Mouse (Mus musculus) embryonic facial prominence, embryonic 13.5 days (tissue): ENCODE results near the gene Coq2. TPM values are rescaled to one million over a fixed set of nuclear protein-coding genes. Genes with fewer than 3 reads are reported as not detected.

Source experiments
- ATAC-seq: fragments of 200-750 bp; cut with Nextera tagmentation; 2 replicates; pipeline ENCODE4 v1.8.0; 2017; ENCODE audit warnings: low read depth; ENCODE audit not compliant: insufficient number of reproducible peaks, insufficient read depth, low FRiP score, low TSS enrichment
- H3K27ac ChIP-seq: fragments of 300-500 bp; sonication (generic); 2 replicates; pipeline ENCODE4 v1.5.1; 2015; ENCODE audit warnings: moderate library complexity, mild to moderate bottlenecking, inconsistent platforms
- H3K27me3 ChIP-seq: fragments of 300-500 bp; sonication (generic); 2 replicates; pipeline ENCODE4 v1.6.1; 2015; ENCODE audit warnings: mild to moderate bottlenecking, inconsistent platforms
- H3K36me3 ChIP-seq: fragments of 300-500 bp; sonication (generic); 2 replicates; pipeline ENCODE4 v1.6.1; 2015; ENCODE audit warnings: mild to moderate bottlenecking, inconsistent platforms
- H3K4me1 ChIP-seq: fragments of 300-500 bp; sonication (generic); 2 replicates; pipeline ENCODE4 v1.6.1; 2015; ENCODE audit warnings: inconsistent platforms
- H3K4me2 ChIP-seq: fragments of 300-500 bp; sonication (generic); 2 replicates; pipeline ENCODE4 v1.6.1; 2015; ENCODE audit warnings: moderate library complexity, mild to moderate bottlenecking, inconsistent platforms
- H3K4me3 ChIP-seq: fragments of 300-500 bp; sonication (generic); 2 replicates; pipeline ENCODE4 v1.5.1; 2015; ENCODE audit warnings: mild to moderate bottlenecking, inconsistent platforms
- H3K9ac ChIP-seq: fragments of 300-500 bp; sonication (generic); 2 replicates; pipeline ENCODE4 v1.6.1; 2015; ENCODE audit warnings: mild to moderate bottlenecking, inconsistent platforms
- H3K9me3 ChIP-seq: fragments of 300-500 bp; sonication (generic); 2 replicates; pipeline ENCODE4 v1.6.1; 2016; ENCODE audit warnings: inconsistent platforms
- WGBS: fragments of 180-500 bp; shearing (Covaris S2); methylation state at CpG from one replicate; pipeline ENCODE4 v1.1.7; 2015; ENCODE audit warnings: mixed read lengths; 5-methylcytosine and 5-hydroxymethylcytosine counted together
- polyA plus RNA-seq: library from polyadenylated mRNA; unstranded; fragments of >200 nt; fragmentation: Nextera tagmentation; extraction: Ambion mirVana; gene quantifications from 2 replicates; pipeline ENCODE4 v1.2.1, GENCODE M21; 2015

Gene Coq2
- polyA plus RNA-seq, 1 experiment from 2014 or later: 57.2 TPM

DNA sequence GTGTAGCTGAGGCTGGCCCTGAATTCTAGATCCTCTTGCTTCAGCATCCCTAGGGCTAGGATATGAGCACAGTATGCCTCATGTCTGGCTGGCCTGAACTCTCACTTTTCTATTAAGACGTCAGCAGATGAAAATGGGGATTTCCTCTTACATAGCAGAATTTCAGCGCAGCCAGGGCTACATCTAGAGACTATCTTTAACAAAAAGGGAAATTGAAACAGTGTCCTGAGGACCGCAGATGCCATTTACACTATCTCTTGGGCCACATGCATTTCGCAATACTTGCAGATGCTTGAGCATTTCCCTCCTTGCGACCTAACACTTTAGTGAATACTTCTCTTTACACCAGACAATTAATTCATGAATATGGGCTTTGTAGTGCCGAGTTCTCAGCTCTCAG is 18.6 kb downstream of the Coq2 start:
- no peak for ATAC-seq
- no peaks in the 10 kb centered on the region for H3K4me1 ChIP-seq
- H3K27me3 ChIP-seq: no peaks in the 10 kb centered on the region
- no peak overlapping the region for H3K4me2 ChIP-seq
- H3K36me3 ChIP-seq: peaks cover 73% of the 10 kb centered on the region
- no peaks in the 10 kb centered on the region for H3K9me3 ChIP-seq
- WGBS: 84% methylated on average over 6 of the region's 6 CpGs
- no peak overlapping the region for H3K4me3 ChIP-seq
- no peak overlapping the region for H3K9ac ChIP-seq
- no peak overlapping the region for H3K27ac ChIP-seq

GRCm38 (mm10) chr5:100652327-100652726 is 22.6 kb downstream of the Coq2 start:
- Histone ChIP-seq H3K4me3 (no peak overlapping the region), H3K4me2 (no peak overlapping the region), H3K27ac (no peak overlapping the region), H3K27me3 (no peaks in the 10 kb centered on the region), H3K9me3 (no peaks in the 10 kb centered on the region), H3K4me1 (no peaks in the 10 kb centered on the region), H3K36me3 (peaks cover 38% of the 10 kb centered on the region), H3K9ac (no peak overlapping the region)
- no peak for ATAC-seq
- 83% methylated on average over 9 of the region's 9 CpGs for WGBS

- H3K4me2 ChIP-seq: no peak overlapping the region
- peaks cover 32% of the 10 kb centered on the region for H3K36me3 ChIP-seq
- no peak overlapping the region for H3K9ac ChIP-seq
- H3K4me1 ChIP-seq: no peaks in the 10 kb centered on the region
- no peak overlapping the region for H3K4me3 ChIP-seq
- no peak overlapping the region for H3K27ac ChIP-seq
- H3K27me3 ChIP-seq: no peaks in the 10 kb centered on the region
- WGBS: 61% methylated on average over 10 of the region's 10 CpGs
- ATAC-seq: no peak
- no peaks in the 10 kb centered on the region for H3K9me3 ChIP-seq
Observed at GRCm38 (mm10) chr5:100651486-100651885, 23.5 kb downstream of the Coq2 start.

GRCm38 (mm10) chr5:100650969-100651368 is 24.0 kb downstream of the Coq2 start:
- Histone ChIP-seq H3K9me3 (no peaks in the 10 kb centered on the region), H3K4me3 (no peak overlapping the region), H3K27ac (no peak overlapping the region), H3K27me3 (no peaks in the 10 kb centered on the region), H3K4me1 (no peaks in the 10 kb centered on the region), H3K9ac (no peak overlapping the region), H3K4me2 (no peak overlapping the region), H3K36me3 (peaks cover 26% of the 10 kb centered on the region)
- no peak for ATAC-seq
- WGBS: 84% methylated on average over 7 of the region's 7 CpGs

GRCm38 (mm10) chr5:100648546-100648945 is 26.4 kb downstream of the Coq2 start:
- Histone ChIP-seq H3K9me3 (no peaks in the 10 kb centered on the region), H3K4me3 (no peak overlapping the region), H3K9ac (no peak overlapping the region), H3K4me1 (no peaks in the 10 kb centered on the region), H3K27me3 (no peaks in the 10 kb centered on the region), H3K36me3 (peaks cover 2% of the 10 kb centered on the region; the same call in 1 of the 2 replicates), H3K4me2 (no peak overlapping the region), H3K27ac (no peak overlapping the region)
- WGBS: 46% methylated on average over 6 of the region's 6 CpGs
- no peak for ATAC-seq

DNA sequence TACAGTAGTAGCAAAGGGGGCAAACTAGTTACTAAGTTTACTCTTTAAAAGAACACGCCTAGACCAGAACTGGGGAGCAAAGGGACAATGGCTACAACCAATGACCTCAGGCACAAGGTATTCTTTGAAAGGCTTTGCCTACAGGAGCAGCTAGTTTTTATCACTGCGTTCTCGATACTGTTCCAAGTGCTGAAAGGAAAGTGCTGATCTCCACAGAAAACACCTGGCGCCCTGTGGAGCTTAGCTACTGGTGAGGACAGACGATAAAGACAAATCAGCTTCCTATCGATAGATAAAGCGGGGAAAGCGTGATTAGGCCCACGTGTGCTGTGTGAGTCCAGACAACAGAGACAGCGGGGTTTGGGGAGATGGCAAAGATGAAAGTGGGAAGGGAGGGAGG is 26.9 kb downstream of the Coq2 start:
- 66% methylated on average over 10 of the region's 10 CpGs for WGBS
- H3K27me3 ChIP-seq: no peaks in the 10 kb centered on the region
- no peak for ATAC-seq
- no peak overlapping the region for H3K27ac ChIP-seq
- no peak overlapping the region for H3K9ac ChIP-seq
- H3K4me1 ChIP-seq: no peaks in the 10 kb centered on the region
- no peak overlapping the region for H3K4me3 ChIP-seq
- H3K9me3 ChIP-seq: no peaks in the 10 kb centered on the region
- H3K4me2 ChIP-seq: no peak overlapping the region
- no peaks in the 10 kb centered on the region for H3K36me3 ChIP-seq

- no peaks in the 10 kb centered on the region for H3K36me3 ChIP-seq
- ATAC-seq: no peak
Observed at GRCm38 (mm10) chr5:100646558-100646957, 28.4 kb downstream of the Coq2 start.

DNA sequence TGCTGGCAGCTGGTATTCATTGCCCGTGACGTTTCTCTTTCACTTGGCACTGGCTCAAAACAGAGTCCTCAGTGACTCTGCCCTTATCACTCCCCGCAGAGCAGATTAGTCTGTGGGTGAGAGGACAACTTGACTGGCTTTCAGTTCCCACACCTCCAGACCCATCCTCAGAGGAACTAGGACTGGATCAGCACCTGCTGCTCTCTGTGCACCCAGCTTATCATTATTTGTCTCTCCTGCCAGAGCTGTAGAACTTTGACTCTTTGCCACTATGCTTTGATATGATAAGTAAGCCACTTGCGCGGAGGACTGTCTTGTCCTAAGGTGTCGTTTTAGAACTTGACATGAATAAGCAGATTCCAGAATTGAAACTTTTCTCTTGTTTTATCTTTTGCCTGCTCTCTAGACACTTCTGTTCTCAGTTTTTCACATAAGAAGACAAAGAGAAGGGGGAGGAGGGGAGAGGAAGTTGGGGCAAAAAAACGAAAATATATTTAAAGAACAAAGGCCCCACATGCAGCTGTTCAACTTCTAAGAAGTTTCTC is 30.9 kb downstream of the Coq2 start:
- Histone ChIP-seq H3K4me3 (no peak overlapping the region), H3K9me3 (no peaks in the 10 kb centered on the region), H3K4me2 (no peak overlapping the region), H3K36me3 (no peaks in the 10 kb centered on the region), H3K27ac (no peak overlapping the region), H3K9ac (no peak overlapping the region), H3K27me3 (no peaks in the 10 kb centered on the region; the same call in 1 of the 2 replicates), H3K4me1 (no peaks in the 10 kb centered on the region)
- WGBS: 72% methylated on average over 7 of the region's 7 CpGs
- no peak for ATAC-seq

More at GRCm38 (mm10) chr5:100646558-100646957, 28.4 kb downstream of the Coq2 start:
- no peaks in the 10 kb centered on the region; the same call in 1 of the 2 replicates for H3K27me3 ChIP-seq
- H3K9me3 ChIP-seq: no peaks in the 10 kb centered on the region
- no peaks in the 10 kb centered on the region for H3K4me1 ChIP-seq
- no peak overlapping the region for H3K9ac ChIP-seq
- no peak overlapping the region for H3K4me3 ChIP-seq
- H3K4me2 ChIP-seq: no peak overlapping the region
- no peak overlapping the region for H3K27ac ChIP-seq
- WGBS: 85% methylated on average over 4 of the region's 4 CpGs

- Histone ChIP-seq H3K4me1 (no peaks in the 10 kb centered on the region), H3K4me2 (no peak overlapping the region), H3K36me3 (no peaks in the 10 kb centered on the region), H3K9ac (no peak overlapping the region), H3K27me3 (no peaks in the 10 kb centered on the region; the same call in 1 of the 2 replicates), H3K4me3 (no peak overlapping the region), H3K27ac (no peak overlapping the region), H3K9me3 (no peaks in the 10 kb centered on the region)
- no peak for ATAC-seq
- WGBS: 78% methylated on average over 12 of the region's 12 CpGs
Observed at GRCm38 (mm10) chr5:100643253-100643990, 31.5 kb downstream of the Coq2 start.

- no peak overlapping the region for H3K9ac ChIP-seq
- H3K36me3 ChIP-seq: no peaks in the 10 kb centered on the region
- 82% methylated on average over 5 of the region's 5 CpGs for WGBS
- H3K4me1 ChIP-seq: no peaks in the 10 kb centered on the region
- no peak overlapping the region for H3K4me3 ChIP-seq
- no peak overlapping the region for H3K27ac ChIP-seq
- H3K4me2 ChIP-seq: no peak overlapping the region
- no peak for ATAC-seq
- no peaks in the 10 kb centered on the region; the same call in 1 of the 2 replicates for H3K27me3 ChIP-seq
- no peaks in the 10 kb centered on the region for H3K9me3 ChIP-seq
Observed at GRCm38 (mm10) chr5:100642316-100642715, 32.6 kb downstream of the Coq2 start.

- ATAC-seq: no peak
- WGBS: 86% methylated on average over 8 of the region's 8 CpGs
Observed at GRCm38 (mm10) chr5:100638483-100638882, 36.5 kb downstream of the Coq2 start.

More at GRCm38 (mm10) chr5:100638483-100638882, 36.5 kb downstream of the Coq2 start:
- Histone ChIP-seq H3K9me3 (no peaks in the 10 kb centered on the region), H3K27ac (no peak overlapping the region), H3K4me2 (no peak overlapping the region), H3K9ac (no peak overlapping the region), H3K4me1 (no peaks in the 10 kb centered on the region), H3K4me3 (no peak overlapping the region), H3K36me3 (no peaks in the 10 kb centered on the region), H3K27me3 (no peaks in the 10 kb centered on the region; the same call in 1 of the 2 replicates)
